Mouse (Mus musculus) myocyte (in vitro differentiated cells): ENCODE data around the gene Lrp4.

Experiments
- MAX ChIP-seq: IDR thresholded peaks from one replicate; pipeline ENCODE4 v1.6.1; 2011; ENCODE audit warnings: low read depth, mild to moderate bottlenecking, control low read depth
- MYOD1 ChIP-seq, 3 experiments: IDR thresholded peaks; one replicate each; pipeline ENCODE4 v1.6.1; 2011; ENCODE audit warnings: control low read depth in 2 of 3, low read depth in 2 of 3, mild to moderate bottlenecking in 2 of 3, moderate library complexity in 1 of 3; ENCODE audit not compliant: insufficient read length in 2 of 3, control insufficient read depth in 1 of 3
- MYOG ChIP-seq, 3 experiments: IDR thresholded peaks; one replicate each; pipeline ENCODE4 v1.6.1; 2011; ENCODE audit warnings: control low read depth in 2 of 3, low read depth in 2 of 3, mild to moderate bottlenecking in 2 of 3; ENCODE audit not compliant: insufficient read length in 2 of 3, control insufficient read depth in 1 of 3, insufficient read depth in 1 of 3
- POLR2A ChIP-seq: IDR thresholded peaks from one replicate; pipeline ENCODE4 v1.6.1; 2011; ENCODE audit warnings: low read depth, mild to moderate bottlenecking, control low read depth, moderate library complexity; ENCODE audit not compliant: insufficient read length
- POLR2AphosphoS2 ChIP-seq: IDR thresholded peaks from one replicate; pipeline ENCODE4 v1.6.1; 2011; ENCODE audit warnings: low read depth, control low read depth; ENCODE audit not compliant: insufficient read length
- REST ChIP-seq: IDR thresholded peaks from one replicate; pipeline ENCODE4 v1.6.1; 2011; ENCODE audit warnings: mild to moderate bottlenecking, control low read depth, moderate library complexity; ENCODE audit not compliant: insufficient read depth, insufficient read length
- TCF3 ChIP-seq: IDR thresholded peaks from one replicate; pipeline ENCODE4 v1.6.1; 2011; ENCODE audit warnings: low read depth, control low read depth; ENCODE audit not compliant: insufficient read length
- USF1 ChIP-seq: IDR thresholded peaks from one replicate; pipeline ENCODE4 v1.6.1; 2011; ENCODE audit warnings: low read depth, mild to moderate bottlenecking, control low read depth, moderate library complexity

GRCm38 (mm10) chr2:91408031-91408430, 49.3 kb upstream of the Lrp4 start:
- TF ChIP-seq POLR2AphosphoS2 (no peak), POLR2A (no peak), TCF3 (no peak), MYOG (IDR thresholded peaks at IDR 0.05; ENCODE audit: control insufficient read depth in 1 of 3, insufficient read depth in 1 of 3, insufficient read length in 2 of 3, low read depth in 2 of 3) (no peak), MAX (no peak), USF1 (no peak), MYOD1 (IDR thresholded peaks at IDR 0.05; ENCODE audit: control insufficient read depth in 1 of 3, insufficient read length in 2 of 3, low read depth in 2 of 3) (peak; percentile 87 to 90 (median 90)), REST (no peak)
